Comparison of ENCODE assay signal across 18 mouse cellular contexts in genomic region chr1:127989387-127989786, GRCm38 (mm10).
DNase-seq lines count a peak whose midpoint lies in the region; ATAC-seq and TF ChIP-seq lines count a peak whose summit lies in the region.
"Had no signal": no experiment of that assay in that cellular context is flagged by ENCODE, and none has a peak within 500 bp of the region (broad histone marks: within the 10 kb centered on the region; RNA-seq: fewer than 3 reads in every experiment).

No protein-coding gene starts in this region.

- peaks cover 10% of the 10 kb centered on the region for H3K4me1 ChIP-seq in forebrain, embryonic 13.5 days
- peaks cover 9% of the 10 kb centered on the region for H3K4me1 ChIP-seq in forebrain, embryonic 12.5 days
- peaks cover 7% of the 10 kb centered on the region for H3K4me1 ChIP-seq in heart, embryonic 10.5 days
- peaks cover 14% of the 10 kb centered on the region for H3K4me1 ChIP-seq in hindbrain, postnatal 0 days (ENCODE audit: insufficient read depth, low read length)
- peaks cover 11% of the 10 kb centered on the region; the same call in 1 of the 2 replicates for H3K4me1 ChIP-seq in hindbrain, embryonic 12.5 days
- peaks cover 4% of the 10 kb centered on the region for H3K4me1 ChIP-seq in ES-Bruce4 (ENCODE audit: control insufficient read depth, insufficient read depth, low read length)

- DNase-seq in heart, embryonic 10.5 days (ENCODE audit: low spot score) = peak; percentile 41
- no peak for DNase-seq in heart, postnatal 4 days
- no peak for DNase-seq in hindbrain, postnatal 0 days (ENCODE audit: low spot score)
- no peak for DNase-seq in left cerebral cortex, postnatal 14 days (ENCODE audit: low spot score in 2 of 2)
- DNase-seq: right cerebral cortex, postnatal 4 days; thymus, postnatal 25 days had no signal

- intact Hi-C loops in left cerebral cortex, postnatal 14 days (cut with DNase I) = no loop called here

- no peak for ATAC-seq in forebrain, embryonic 13.5 days
- ATAC-seq in forebrain, embryonic 12.5 days (ENCODE audit: low FRiP score) = no peak
- no peak for ATAC-seq in hindbrain, postnatal 0 days
- ATAC-seq in hindbrain, embryonic 12.5 days (ENCODE audit: low FRiP score) = no peak
- ATAC-seq: CD4-positive, CD25-positive, alpha-beta regulatory T cell, adult 4 months had no signal

- H3K9ac ChIP-seq in forebrain, embryonic 13.5 days = no peak overlapping the region
- H3K9ac ChIP-seq in forebrain, embryonic 12.5 days = no peak overlapping the region
- H3K9ac ChIP-seq in hindbrain, postnatal 0 days (replicated peaks; ENCODE audit: low read length) = no peak overlapping the region
- no peak overlapping the region for H3K9ac ChIP-seq in hindbrain, embryonic 12.5 days
- H3K9ac ChIP-seq in ES-Bruce4 (ENCODE audit: low read depth, poor library complexity, severe bottlenecking) = no peak overlapping the region
- H3K9ac ChIP-seq: embryonic facial prominence, embryonic 12.5 days; limb, embryonic 12.5 days; liver, embryonic 14.5 days; lung, embryonic 15.5 days; midbrain, embryonic 15.5 days had no signal

- 80% methylated on average over 4 of the region's 4 CpGs for WGBS in forebrain, embryonic 13.5 days
- 82% methylated on average over 4 of the region's 4 CpGs for WGBS in forebrain, embryonic 12.5 days
- WGBS in heart, embryonic 10.5 days = 68% methylated on average over 4 of the region's 4 CpGs
- 69% methylated on average over 4 of the region's 4 CpGs for WGBS in hindbrain, postnatal 0 days
- WGBS in hindbrain, embryonic 12.5 days = 75% methylated on average over 4 of the region's 4 CpGs

- peak overlapping the region; percentile 80; the same call in 1 of the 2 replicates for H3K27ac ChIP-seq in forebrain, embryonic 13.5 days
- H3K27ac ChIP-seq in forebrain, embryonic 12.5 days = no peak overlapping the region
- peak overlapping the region; percentile 49; the same call in 1 of the 2 replicates for H3K27ac ChIP-seq in heart, embryonic 10.5 days
- peak overlapping the region; percentile 83; the same call in 1 of the 2 replicates for H3K27ac ChIP-seq in hindbrain, postnatal 0 days
- H3K27ac ChIP-seq in hindbrain, embryonic 12.5 days = no peak overlapping the region
- no peak overlapping the region for H3K27ac ChIP-seq in ES-Bruce4 (ENCODE audit: insufficient read depth, low read length)
- H3K27ac ChIP-seq: embryonic facial prominence, embryonic 12.5 days; limb, embryonic 12.5 days; liver, embryonic 14.5 days had no signal

- H3K36me3 ChIP-seq in forebrain, embryonic 13.5 days (ENCODE audit: poor library complexity, severe bottlenecking) = 0 out of 2 replicates have a peak, but pooled peaks cover 3% of the 10 kb centered on the region
- peaks cover 6% of the 10 kb centered on the region; the same call in 1 of the 2 replicates for H3K36me3 ChIP-seq in forebrain, embryonic 12.5 days (replicated peaks)
- peaks cover 14% of the 10 kb centered on the region; the same call in 1 of the 2 replicates for H3K36me3 ChIP-seq in heart, embryonic 10.5 days
- H3K36me3 ChIP-seq in hindbrain, postnatal 0 days (ENCODE audit: insufficient read depth, low read length) = no peaks in the 10 kb centered on the region
- H3K36me3 ChIP-seq in hindbrain, embryonic 12.5 days = 0 out of 2 replicates have a peak, but pooled peaks cover 4% of the 10 kb centered on the region
- no peaks in the 10 kb centered on the region for H3K36me3 ChIP-seq in ES-Bruce4 (ENCODE audit: control insufficient read depth, insufficient read depth, low read length, poor library complexity, severe bottlenecking)
- H3K36me3 ChIP-seq: hindbrain, embryonic 13.5 days; lung, embryonic 15.5 days; midbrain, embryonic 15.5 days had no signal

- TF ChIP-seq CTCF in hindbrain, postnatal 0 days (IDR thresholded peaks at IDR 0.05; ENCODE audit: low read depth) = no peak
- no peak for TF ChIP-seq CTCF in ES-Bruce4 (IDR thresholded peaks at IDR 0.05; ENCODE audit: low read depth, low read length)

- H3K9me3 ChIP-seq in forebrain, embryonic 13.5 days (replicated peaks) = no peaks in the 10 kb centered on the region
- H3K9me3 ChIP-seq in forebrain, embryonic 12.5 days = no peaks in the 10 kb centered on the region
- no peaks in the 10 kb centered on the region for H3K9me3 ChIP-seq in heart, embryonic 10.5 days
- H3K9me3 ChIP-seq in hindbrain, postnatal 0 days (ENCODE audit: low read length) = no peaks in the 10 kb centered on the region
- H3K9me3 ChIP-seq in hindbrain, embryonic 12.5 days (replicated peaks) = no peaks in the 10 kb centered on the region
- H3K9me3 ChIP-seq in ES-Bruce4 (replicated peaks; ENCODE audit: control insufficient read depth, insufficient read depth, low read length, poor library complexity, severe bottlenecking) = no peaks in the 10 kb centered on the region
- H3K9me3 ChIP-seq: embryonic facial prominence, embryonic 12.5 days; hindbrain, embryonic 13.5 days; lung, embryonic 15.5 days; megakaryocyte, embryonic 14.5 days; midbrain, embryonic 15.5 days had no signal

- no peak for TF ChIP-seq POLR2A in ES-Bruce4 (IDR thresholded peaks at IDR 0.05; ENCODE audit: insufficient read depth, low read length)

- no peak overlapping the region for H3K4me3 ChIP-seq in forebrain, embryonic 13.5 days
- H3K4me3 ChIP-seq in forebrain, embryonic 12.5 days (replicated peaks) = no peak overlapping the region
- no peak overlapping the region for H3K4me3 ChIP-seq in heart, embryonic 10.5 days
- H3K4me3 ChIP-seq in hindbrain, postnatal 0 days (ENCODE audit: low read length) = no peak overlapping the region
- H3K4me3 ChIP-seq in hindbrain, embryonic 12.5 days = no peak overlapping the region
- H3K4me3 ChIP-seq in ES-Bruce4 (ENCODE audit: low read depth, low read length) = no peak overlapping the region
- H3K4me3 ChIP-seq: embryonic facial prominence, embryonic 12.5 days; hindbrain, embryonic 13.5 days; limb, embryonic 12.5 days; lung, embryonic 15.5 days; midbrain, embryonic 15.5 days had no signal

- H3K4me2 ChIP-seq in forebrain, embryonic 13.5 days = no peak overlapping the region
- H3K4me2 ChIP-seq in forebrain, embryonic 12.5 days = no peak overlapping the region
- no peak overlapping the region for H3K4me2 ChIP-seq in hindbrain, postnatal 0 days (ENCODE audit: low read depth, low read length)
- no peak overlapping the region for H3K4me2 ChIP-seq in hindbrain, embryonic 12.5 days (replicated peaks)
- H3K4me2 ChIP-seq: embryonic facial prominence, embryonic 12.5 days; limb, embryonic 12.5 days; lung, embryonic 15.5 days; midbrain, embryonic 15.5 days had no signal

- TF ChIP-seq EP300 in ES-Bruce4 (IDR thresholded peaks at IDR 0.05; ENCODE audit: insufficient read depth, low read depth, low read length) = 0 out of 2 replicates have a peak, but pooled peaks have one; percentile 51

- no peaks in the 10 kb centered on the region for H3K27me3 ChIP-seq in forebrain, embryonic 13.5 days
- H3K27me3 ChIP-seq in forebrain, embryonic 12.5 days = no peaks in the 10 kb centered on the region
- H3K27me3 ChIP-seq in heart, embryonic 10.5 days (ENCODE audit: insufficient read depth, poor library complexity, severe bottlenecking) = no peaks in the 10 kb centered on the region
- no peaks in the 10 kb centered on the region for H3K27me3 ChIP-seq in hindbrain, postnatal 0 days (ENCODE audit: insufficient read depth, low read length)
- H3K27me3 ChIP-seq in hindbrain, embryonic 12.5 days = no peaks in the 10 kb centered on the region
- H3K27me3 ChIP-seq in ES-Bruce4 (ENCODE audit: control insufficient read depth, insufficient read depth, low read length, poor library complexity, severe bottlenecking) = no peaks in the 10 kb centered on the region
- H3K27me3 ChIP-seq: embryonic facial prominence, embryonic 12.5 days; hindbrain, embryonic 13.5 days; limb, embryonic 12.5 days; lung, embryonic 15.5 days; megakaryocyte, embryonic 14.5 days; midbrain, embryonic 15.5 days had no signal

Comparison
In these comparisons a context has a peak if more than half of its experiments do, and no peak if none do; other contexts are left out.
1. H3K27ac ChIP-seq: peak in forebrain, embryonic 13.5 days (single experiment), heart, embryonic 10.5 days (single experiment) and hindbrain, postnatal 0 days (single experiment); none in forebrain, embryonic 12.5 days (single experiment), hindbrain, embryonic 12.5 days (single experiment) and ES-Bruce4 (single experiment).